Mouse (Mus musculus) limb, embryonic 13.5 days (tissue): ENCODE results near the gene Cobl. TPM values are rescaled to one million over a fixed set of nuclear protein-coding genes. Genes with fewer than 3 reads are reported as not detected.

ENCODE experiments used
- ATAC-seq: fragments of 200-750 bp; cut with Nextera tagmentation; 2 replicates; pipeline ENCODE4 v1.8.0; 2017; ENCODE audit warnings: low read depth, moderate number of reproducible peaks, moderate TSS enrichment; ENCODE audit not compliant: low FRiP score
- H3K27ac ChIP-seq: fragments of 300-500 bp; sonication (generic); 2 replicates; pipeline ENCODE4 v1.5.1; 2015; ENCODE audit warnings: inconsistent platforms, mild to moderate bottlenecking, moderate library complexity
- H3K27me3 ChIP-seq: fragments of 300-500 bp; sonication (generic); 2 replicates; pipeline ENCODE4 v1.6.1; 2015; ENCODE audit warnings: mild to moderate bottlenecking, inconsistent platforms
- H3K36me3 ChIP-seq: fragments of 300-500 bp; sonication (generic); 2 replicates; pipeline ENCODE4 v1.6.1; 2015; ENCODE audit warnings: inconsistent platforms, mild to moderate bottlenecking, moderate library complexity
- H3K4me1 ChIP-seq: fragments of 300-500 bp; sonication (generic); 2 replicates; pipeline ENCODE4 v1.6.1; 2015; ENCODE audit warnings: inconsistent platforms
- H3K4me2 ChIP-seq: fragments of 300-500 bp; sonication (generic); replicated peaks from 2 replicates; pipeline ENCODE4 v1.6.1; 2015; ENCODE audit warnings: inconsistent platforms, mild to moderate bottlenecking, moderate library complexity
- H3K4me3 ChIP-seq: fragments of 300-500 bp; sonication (generic); 2 replicates; pipeline ENCODE4 v1.5.1; 2015; ENCODE audit warnings: moderate library complexity, mild to moderate bottlenecking, inconsistent platforms
- H3K9ac ChIP-seq: fragments of 300-500 bp; sonication (generic); 2 replicates; pipeline ENCODE4 v1.6.1; 2015; ENCODE audit warnings: mild to moderate bottlenecking, inconsistent platforms
- H3K9me3 ChIP-seq: fragments of 300-500 bp; sonication (generic); 2 replicates; pipeline ENCODE4 v1.6.1; 2016; ENCODE audit warnings: inconsistent platforms
- WGBS: fragments of 180-500 bp; shearing (Covaris S2); methylation state at CpG from one replicate; pipeline ENCODE4 v1.1.7; 2015; 5-methylcytosine and 5-hydroxymethylcytosine counted together
- polyA plus RNA-seq: library from polyadenylated mRNA; unstranded; fragments of >200 nt; fragmentation: Nextera tagmentation; extraction: Ambion mirVana; gene quantifications from 2 replicates; pipeline ENCODE4 v1.2.1, GENCODE M21; 2015

Cobl gene
- polyA plus RNA-seq = 16.9 and 17.8 TPM in 2 replicates

DNA sequence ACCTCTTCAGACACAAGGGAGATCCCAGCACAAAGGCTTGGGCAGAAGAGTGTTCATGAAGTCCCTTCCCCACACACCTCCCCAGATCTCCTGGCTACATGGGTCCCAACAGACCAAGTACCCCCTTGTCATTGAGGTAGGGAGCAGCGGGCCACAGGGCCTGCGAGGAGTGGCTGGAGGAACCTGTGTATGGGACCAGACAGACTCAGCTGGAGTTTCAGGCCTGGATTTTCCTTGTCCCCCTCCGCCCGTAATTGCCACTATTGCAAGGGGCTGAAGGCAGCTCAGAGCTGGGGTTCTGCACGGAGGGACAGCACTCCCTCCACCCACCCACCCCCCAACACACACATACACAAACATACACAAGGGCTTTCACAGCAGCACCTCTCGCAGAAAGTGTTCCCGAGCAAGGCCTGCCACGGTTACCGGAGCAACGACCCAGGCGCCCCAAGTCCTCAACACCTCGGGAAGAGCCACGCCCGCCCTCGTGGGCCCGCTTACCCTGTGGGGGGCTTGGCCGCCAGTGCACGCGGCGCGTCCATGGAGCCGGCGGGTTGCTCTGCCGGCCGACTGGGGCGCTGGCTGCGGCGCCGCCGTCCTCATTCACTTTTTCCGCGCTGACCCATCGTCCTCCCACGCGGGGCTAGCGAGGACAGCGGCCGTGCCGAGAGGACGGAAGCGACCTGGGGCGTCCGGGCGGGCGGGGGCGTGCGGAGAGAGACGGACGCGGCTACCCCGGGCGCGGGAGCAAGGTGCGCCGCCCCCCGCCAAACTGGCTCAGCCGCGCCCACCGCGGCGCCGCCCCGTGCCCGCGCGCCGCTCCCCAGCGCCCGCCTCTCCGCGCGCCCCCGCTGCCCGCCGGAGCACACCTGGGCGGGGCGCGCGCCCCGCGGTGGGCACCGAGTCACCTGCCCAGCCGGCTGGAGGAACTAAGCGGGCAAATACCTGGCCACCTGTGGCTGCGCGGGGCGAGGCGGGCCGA lies at the start of gene Cobl:
Cobl (minus strand) TSS at position 780 of the 982 bp plus-strand sequence.
- H3K9ac ChIP-seq = peak within 1 kb of the TSS; percentile 76
- peaks cover 10% of the 10 kb centered on the region for H3K4me1 ChIP-seq
- ATAC-seq = peak; percentile 46; the same call in 1 of the 2 replicates
- peak within 1 kb of the TSS; percentile 73 for H3K4me3 ChIP-seq
- H3K9me3 ChIP-seq = no peaks in the 10 kb centered on the region
- H3K4me2 ChIP-seq = peak within 1 kb of the TSS; percentile 93
- 1% methylated on average over 56 of the region's 89 CpGs for WGBS
- H3K36me3 ChIP-seq = no peaks in the 10 kb centered on the region
- peaks cover 44% of the 10 kb centered on the region for H3K27me3 ChIP-seq
- no peak within 1 kb of the TSS for H3K27ac ChIP-seq

DNA sequence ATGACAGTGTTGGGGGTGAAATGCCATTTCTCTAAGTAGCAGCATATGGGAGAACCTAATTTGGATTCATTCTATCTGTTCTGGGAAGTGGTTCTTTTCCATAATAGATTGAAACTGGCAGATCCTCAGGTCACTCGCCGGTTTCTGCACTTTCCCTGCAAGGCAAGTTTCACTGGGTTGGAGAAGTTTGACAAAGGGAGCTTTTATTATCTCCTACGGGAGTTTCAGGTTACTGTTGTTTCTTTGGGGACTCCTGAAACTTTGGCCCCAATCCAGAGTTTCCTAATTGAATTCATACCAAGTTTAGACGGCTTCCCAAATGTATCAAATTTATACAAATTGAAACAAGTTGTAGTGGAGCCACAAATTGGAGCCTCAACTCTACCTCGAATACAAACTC lies 49.0 kb upstream of the Cobl start:
- no peak overlapping the region for H3K9ac ChIP-seq
- no peaks in the 10 kb centered on the region for H3K9me3 ChIP-seq
- 14% methylated on average over 5 of the region's 5 CpGs for WGBS
- H3K4me1 ChIP-seq = peaks cover 7% of the 10 kb centered on the region
- no peak overlapping the region for H3K27ac ChIP-seq
- H3K4me3 ChIP-seq = no peak overlapping the region
- H3K27me3 ChIP-seq = no peaks in the 10 kb centered on the region
- no peak overlapping the region for H3K4me2 ChIP-seq
- ATAC-seq = no peak
- H3K36me3 ChIP-seq = no peaks in the 10 kb centered on the region

DNA sequence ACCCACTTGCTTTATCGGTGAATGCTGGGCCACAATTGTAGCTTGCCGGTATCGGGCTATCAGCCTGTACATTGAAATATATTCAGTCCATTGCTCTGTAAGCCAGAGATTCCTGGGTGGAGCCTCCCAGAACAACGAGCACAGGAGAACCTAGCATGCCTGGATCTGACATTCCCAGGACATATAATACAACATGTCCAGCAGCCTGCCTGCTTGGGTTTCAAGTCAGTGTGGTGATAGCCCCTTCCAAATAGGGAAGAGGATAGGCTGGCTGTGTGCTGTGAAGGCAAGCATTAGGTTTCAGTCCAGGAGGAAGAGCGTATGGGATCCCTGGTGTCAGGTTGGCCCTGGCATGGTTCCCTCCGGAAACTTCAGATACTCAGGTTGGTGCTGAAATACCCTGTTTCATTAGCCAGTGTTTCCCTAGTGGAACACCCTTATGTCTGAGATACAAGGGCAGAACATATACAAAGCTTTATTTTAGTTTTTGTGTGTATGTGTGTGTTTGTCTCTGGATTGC lies 41.7 kb upstream of the Cobl start:
- no peak for ATAC-seq
- no peaks in the 10 kb centered on the region for H3K4me1 ChIP-seq
- no peak overlapping the region for H3K9ac ChIP-seq
- H3K9me3 ChIP-seq = no peaks in the 10 kb centered on the region
- no peaks in the 10 kb centered on the region for H3K27me3 ChIP-seq
- H3K4me3 ChIP-seq = no peak overlapping the region
- no peaks in the 10 kb centered on the region for H3K36me3 ChIP-seq
- no peak overlapping the region for H3K4me2 ChIP-seq
- 88% methylated on average over 6 of the region's 6 CpGs for WGBS
- H3K27ac ChIP-seq = no peak overlapping the region

DNA sequence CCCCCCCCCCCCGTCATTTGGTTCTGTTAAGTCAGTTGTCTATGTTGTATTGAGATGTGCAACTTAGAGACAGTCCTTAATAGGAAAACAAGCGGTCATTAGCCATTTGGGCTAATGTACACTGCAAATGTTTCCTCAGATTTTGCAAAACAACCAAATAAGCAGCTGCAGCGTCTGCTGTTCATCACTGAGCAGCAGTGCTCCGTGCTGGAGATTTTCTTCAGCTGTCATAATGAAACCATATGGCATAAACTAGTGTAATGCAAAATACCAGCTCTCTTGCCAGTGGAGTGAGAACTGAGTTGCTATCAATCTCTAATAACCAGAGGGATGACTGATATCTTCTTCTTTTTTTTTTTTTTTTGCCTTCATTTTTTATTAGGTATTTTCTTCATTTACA lies 39.0 kb upstream of the Cobl start:
- H3K4me2 ChIP-seq = no peak overlapping the region
- no peaks in the 10 kb centered on the region for H3K9me3 ChIP-seq
- H3K4me3 ChIP-seq = no peak overlapping the region
- ATAC-seq = no peak
- H3K27ac ChIP-seq = no peak overlapping the region
- H3K36me3 ChIP-seq = no peaks in the 10 kb centered on the region
- WGBS = 72% methylated on average over 4 of the region's 4 CpGs
- no peaks in the 10 kb centered on the region for H3K4me1 ChIP-seq
- H3K27me3 ChIP-seq = no peaks in the 10 kb centered on the region
- no peak overlapping the region for H3K9ac ChIP-seq

DNA sequence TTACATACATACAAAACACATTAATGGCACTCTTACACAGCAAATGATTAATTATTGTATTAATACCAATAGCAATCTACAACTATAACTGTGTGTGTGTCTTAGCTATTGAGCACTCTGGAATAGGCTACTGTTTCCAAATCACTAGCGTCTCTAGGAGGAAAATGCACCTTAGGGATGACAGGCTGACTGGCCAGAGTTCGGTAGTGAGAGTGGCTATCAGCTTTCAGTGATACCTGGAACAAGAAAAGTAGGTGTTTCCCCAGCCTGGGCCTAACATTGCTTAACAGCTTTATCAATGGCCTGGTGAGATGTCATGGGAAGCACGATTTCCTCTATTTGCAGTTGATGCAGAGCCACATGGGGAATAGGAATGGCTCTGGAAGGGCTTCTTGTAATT lies 37.0 kb upstream of the Cobl start:
- 85% methylated on average over 3 of the region's 3 CpGs for WGBS

DNA sequence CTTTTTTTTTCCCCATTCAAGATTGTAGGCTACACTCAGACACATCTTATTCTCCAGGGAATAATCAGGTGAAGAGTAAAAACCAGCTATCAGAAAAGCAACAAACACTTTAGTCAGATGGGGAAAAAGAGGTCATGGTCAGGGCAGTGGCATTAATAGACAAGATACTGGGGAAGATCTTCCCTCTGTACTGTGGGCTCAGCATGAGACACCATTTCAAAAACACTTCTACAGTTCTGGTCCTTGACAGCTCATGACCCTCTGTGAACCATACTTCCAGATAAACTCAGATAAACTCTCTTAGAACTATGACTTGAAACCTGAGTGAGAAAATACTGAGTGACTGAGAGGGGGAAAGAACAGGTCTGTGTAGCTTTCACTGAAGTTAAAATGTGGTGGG lies 29.0 kb upstream of the Cobl start:
- Histone ChIP-seq H3K9me3 (no peaks in the 10 kb centered on the region), H3K27ac (no peak overlapping the region), H3K9ac (no peak overlapping the region), H3K4me1 (no peaks in the 10 kb centered on the region), H3K27me3 (no peaks in the 10 kb centered on the region), H3K4me2 (no peak overlapping the region), H3K4me3 (no peak overlapping the region), H3K36me3 (no peaks in the 10 kb centered on the region)
- no peak for ATAC-seq

More for the DNA sequence above, 37.0 kb upstream of the Cobl start:
- H3K4me2 ChIP-seq = no peak overlapping the region
- H3K4me1 ChIP-seq = no peaks in the 10 kb centered on the region
- no peaks in the 10 kb centered on the region for H3K9me3 ChIP-seq
- H3K27ac ChIP-seq = no peak overlapping the region
- H3K9ac ChIP-seq = no peak overlapping the region
- no peak for ATAC-seq
- H3K27me3 ChIP-seq = no peaks in the 10 kb centered on the region
- H3K4me3 ChIP-seq = no peak overlapping the region
- H3K36me3 ChIP-seq = no peaks in the 10 kb centered on the region

DNA sequence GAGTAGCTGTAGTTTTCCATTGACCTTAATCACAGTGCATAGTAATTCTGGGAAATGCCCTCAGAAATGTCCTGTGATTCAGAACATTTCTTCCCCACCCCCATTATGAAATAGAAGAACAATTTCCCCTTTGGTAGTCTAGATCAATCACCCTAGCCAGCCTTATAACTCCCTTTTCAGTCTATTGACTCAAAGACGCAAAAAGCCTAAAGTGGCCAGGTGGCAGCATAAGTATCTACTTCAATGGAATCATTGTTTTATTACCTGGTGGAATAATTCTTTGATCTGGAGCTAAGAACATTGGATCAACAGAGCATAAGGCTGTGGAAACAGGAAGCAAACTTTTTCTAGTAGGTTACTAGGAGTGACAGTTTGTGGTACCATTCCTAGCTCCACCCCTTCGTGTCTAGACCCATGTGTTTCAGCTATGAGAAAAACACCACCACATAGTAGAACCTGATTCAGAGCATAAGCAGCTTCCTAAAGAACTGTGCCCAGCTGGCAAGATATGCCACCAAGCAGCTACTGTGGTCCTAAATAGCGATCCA lies 15.2 kb upstream of the Cobl start:
- H3K27ac ChIP-seq = no peak overlapping the region
- no peak overlapping the region for H3K4me3 ChIP-seq
- no peak overlapping the region for H3K4me2 ChIP-seq
- H3K4me1 ChIP-seq = no peaks in the 10 kb centered on the region
- no peaks in the 10 kb centered on the region for H3K27me3 ChIP-seq
- WGBS = 86% methylated on average over 3 of the region's 3 CpGs
- ATAC-seq = no peak
- no peaks in the 10 kb centered on the region for H3K36me3 ChIP-seq
- H3K9ac ChIP-seq = no peak overlapping the region
- no peaks in the 10 kb centered on the region for H3K9me3 ChIP-seq

DNA sequence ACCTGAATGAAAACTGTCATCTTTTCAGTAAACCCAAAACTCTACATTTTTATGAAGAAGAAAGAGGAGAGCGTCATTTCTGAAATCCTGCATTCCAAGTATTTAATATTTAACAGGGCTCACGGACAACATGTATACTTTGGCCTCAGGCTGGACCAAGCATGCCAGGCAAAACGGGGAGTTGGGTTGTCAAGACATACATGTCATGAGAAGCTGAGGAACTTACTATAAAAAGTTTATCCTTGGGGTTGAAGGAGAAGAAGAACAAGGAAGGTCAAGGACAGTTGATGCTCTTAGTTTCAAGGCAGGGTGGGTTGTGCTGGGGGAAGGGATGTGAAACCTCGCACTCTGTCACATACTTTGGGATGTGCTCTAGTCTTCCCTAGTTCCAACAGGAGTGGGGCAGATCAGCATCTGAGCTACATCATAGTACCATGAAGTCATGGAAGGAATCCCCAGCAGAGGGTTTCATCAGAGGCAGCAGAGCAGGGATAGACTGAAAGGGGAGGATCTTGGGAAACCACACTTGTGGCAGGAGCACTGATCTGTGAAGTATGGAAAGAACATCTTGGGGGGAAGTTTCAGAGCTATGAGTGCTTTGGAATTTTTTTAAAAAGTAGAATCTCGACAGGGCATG lies 9.7 kb upstream of the Cobl start:
- no peak overlapping the region for H3K4me2 ChIP-seq
- H3K9me3 ChIP-seq = no peaks in the 10 kb centered on the region
- H3K4me3 ChIP-seq = no peak overlapping the region
- no peak overlapping the region for H3K27ac ChIP-seq
- no peaks in the 10 kb centered on the region for H3K27me3 ChIP-seq
- 74% methylated on average over 5 of the region's 5 CpGs for WGBS
- H3K9ac ChIP-seq = no peak overlapping the region
- H3K36me3 ChIP-seq = no peaks in the 10 kb centered on the region
- no peak for ATAC-seq
- no peaks in the 10 kb centered on the region; the same call in 1 of the 2 replicates for H3K4me1 ChIP-seq

DNA sequence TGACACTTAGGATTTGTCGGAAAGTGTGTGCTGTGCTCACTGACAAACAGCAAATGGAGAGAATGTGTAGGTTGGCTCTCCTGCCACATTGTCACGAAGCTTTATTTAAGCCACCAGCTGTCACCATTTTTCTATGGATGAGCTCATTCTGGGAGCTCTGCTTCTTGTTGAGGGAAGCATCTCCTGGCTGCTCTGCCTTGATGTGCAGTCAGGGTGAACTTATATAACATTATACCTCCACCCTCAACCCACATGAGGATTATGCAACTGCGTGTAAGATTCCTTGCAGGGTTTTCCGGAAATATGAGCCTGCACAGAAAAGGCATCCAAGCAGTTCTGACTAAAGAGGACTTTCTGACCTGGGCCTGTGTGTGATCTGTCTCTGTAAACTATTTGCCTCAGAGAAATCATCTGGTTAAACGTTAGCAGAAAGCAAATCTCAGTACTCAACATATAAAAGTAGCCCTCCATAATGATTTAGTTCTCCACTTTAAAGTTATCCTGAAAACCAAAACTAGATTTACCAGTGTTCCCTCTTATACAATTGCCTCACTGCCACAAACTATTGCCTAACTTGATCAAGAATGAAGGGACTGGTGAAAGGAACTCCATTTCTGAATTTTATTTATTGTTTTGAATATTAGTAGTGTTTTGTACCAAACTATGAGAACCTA lies 9.0 kb upstream of the Cobl start:
- Histone ChIP-seq H3K27me3 (no peaks in the 10 kb centered on the region), H3K9me3 (no peaks in the 10 kb centered on the region), H3K4me2 (no peak overlapping the region), H3K9ac (no peak overlapping the region), H3K27ac (no peak overlapping the region), H3K4me3 (no peak overlapping the region), H3K4me1 (no peaks in the 10 kb centered on the region; the same call in 1 of the 2 replicates), H3K36me3 (no peaks in the 10 kb centered on the region)
- no peak for ATAC-seq
- 58% methylated on average over 5 of the region's 5 CpGs for WGBS

DNA sequence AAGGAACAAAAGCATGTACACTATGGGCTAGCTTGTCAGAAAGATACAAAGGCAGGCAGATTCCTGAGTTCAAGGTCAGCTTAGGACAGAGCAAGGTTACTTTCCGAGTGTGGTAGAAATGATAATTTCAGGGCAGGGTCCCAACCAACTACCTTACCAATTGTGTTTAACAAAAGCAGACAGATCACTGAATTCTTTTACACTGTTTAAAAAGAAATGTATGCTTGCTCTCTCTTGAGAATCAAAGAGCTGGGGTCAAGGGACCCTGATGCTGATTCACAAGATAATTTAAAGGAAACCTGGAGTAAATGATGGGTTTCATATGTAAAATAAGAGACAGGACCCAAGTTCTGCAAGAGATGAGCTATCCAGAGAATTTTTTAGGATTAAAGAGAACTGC lies 4.9 kb upstream of the Cobl start:
- peaks cover 3% of the 10 kb centered on the region; the same call in 1 of the 2 replicates for H3K4me1 ChIP-seq
- peaks cover 22% of the 10 kb centered on the region for H3K27me3 ChIP-seq
- no peak overlapping the region for H3K4me3 ChIP-seq
- H3K9me3 ChIP-seq = no peaks in the 10 kb centered on the region
- ATAC-seq = no peak
- no peak overlapping the region for H3K4me2 ChIP-seq
- H3K9ac ChIP-seq = no peak overlapping the region
- no peaks in the 10 kb centered on the region for H3K36me3 ChIP-seq
- no peak overlapping the region for H3K27ac ChIP-seq
- WGBS = 88% methylated on average over 1 of the region's 1 CpGs

DNA sequence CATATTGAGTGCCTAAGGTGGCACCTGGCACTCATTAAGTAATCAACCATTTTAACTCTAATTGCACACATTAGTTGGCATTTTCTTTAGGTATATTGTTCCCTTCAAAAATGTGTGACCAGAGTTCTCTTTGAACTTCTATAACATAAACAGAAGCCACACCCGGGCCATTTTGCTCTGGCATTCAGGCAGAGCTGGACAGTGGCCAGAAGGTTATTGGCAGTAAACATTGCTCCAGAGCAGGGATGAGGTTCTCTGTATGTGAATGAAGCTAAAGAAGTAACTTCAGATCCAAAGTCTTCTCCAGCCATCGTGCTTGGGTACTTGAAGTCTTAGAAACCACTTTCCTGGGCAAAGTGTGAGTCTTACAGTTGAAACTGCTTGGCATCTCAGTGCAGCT lies 3.9 kb upstream of the Cobl start:
- Histone ChIP-seq H3K9ac (no peak overlapping the region), H3K4me2 (no peak overlapping the region), H3K36me3 (no peaks in the 10 kb centered on the region), H3K27ac (no peak overlapping the region), H3K4me3 (no peak overlapping the region), H3K27me3 (peaks cover 32% of the 10 kb centered on the region), H3K9me3 (no peaks in the 10 kb centered on the region), H3K4me1 (peaks cover 10% of the 10 kb centered on the region)
- no peak for ATAC-seq
- WGBS = 61% methylated on average over 2 of the region's 2 CpGs

DNA sequence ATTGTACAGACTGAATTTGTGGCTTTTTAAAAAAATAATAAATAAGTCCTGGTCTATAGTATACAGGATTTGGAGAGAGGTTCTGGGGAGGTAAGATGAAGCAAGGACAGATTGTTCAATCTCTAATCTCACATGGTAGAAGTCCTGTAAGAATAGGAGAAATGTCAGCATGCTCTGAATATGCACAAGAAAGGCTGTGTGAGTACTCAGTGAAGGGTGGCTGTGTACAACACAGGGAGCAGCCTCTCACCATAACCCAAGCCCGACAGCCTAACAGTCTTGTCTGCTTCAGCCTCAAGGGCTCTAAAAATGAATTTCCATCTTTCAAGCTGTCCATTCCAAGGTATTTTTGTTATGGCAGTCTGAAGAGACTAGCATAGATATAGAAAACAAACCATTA lies 3.1 kb upstream of the Cobl start:
- 86% methylated on average over 1 of the region's 1 CpGs for WGBS

More for the DNA sequence above, 3.1 kb upstream of the Cobl start:
- Histone ChIP-seq H3K36me3 (no peaks in the 10 kb centered on the region), H3K9me3 (no peaks in the 10 kb centered on the region), H3K9ac (no peak overlapping the region), H3K27ac (no peak overlapping the region), H3K4me1 (peaks cover 10% of the 10 kb centered on the region), H3K4me2 (no peak overlapping the region), H3K4me3 (no peak overlapping the region), H3K27me3 (peaks cover 38% of the 10 kb centered on the region)
- no peak for ATAC-seq
